Mouse (Mus musculus) hindlimb bud, embryonic 11.5 days (tissue): ENCODE measurements around the gene Isg20l2.

ENCODE experiments used
- DNase-seq: peaks from one replicate; pipeline ENCODE4 v3.0.0-alpha.2; 2012; ENCODE audit warnings: low read depth, low spot score; ENCODE audit errors: extremely low spot score

Gene Isg20l2

GRCm38 (mm10) chr3:87910573-87911141, 19.5 kb upstream of the Isg20l2 start:
- DNase-seq = peak; percentile 53

GRCm38 (mm10) chr3:87913491-87913890, 16.6 kb upstream of the Isg20l2 start:
- DNase-seq = no peak

- DNase-seq = no peak
Observed at GRCm38 (mm10) chr3:87913891-87914290, 16.2 kb upstream of the Isg20l2 start.

GRCm38 (mm10) chr3:87916990-87917389, 13.1 kb upstream of the Isg20l2 start:
- DNase-seq = no peak

- DNase-seq = no peak
Observed at GRCm38 (mm10) chr3:87918551-87918950, 11.6 kb upstream of the Isg20l2 start.

GRCm38 (mm10) chr3:87919336-87920108, 10.6 kb upstream of the Isg20l2 start, which contains the start of gene Mrpl24:
Mrpl24 (plus strand) TSS chr3:87919506.
- peak; percentile 91 for DNase-seq

- DNase-seq = no peak
Observed at GRCm38 (mm10) chr3:87920270-87920943, 9.7 kb upstream of the Isg20l2 start.

GRCm38 (mm10) chr3:87924996-87925395, 5.1 kb upstream of the Isg20l2 start:
- no peak for DNase-seq

- DNase-seq = no peak
Observed at GRCm38 (mm10) chr3:87927452-87927851, 2.7 kb upstream of the Isg20l2 start.

- DNase-seq = no peak
Observed at GRCm38 (mm10) chr3:87929341-87930077, 605 bp upstream of the Isg20l2 start.

- DNase-seq = no peak
Observed at GRCm38 (mm10) chr3:87934026-87934425, 3.9 kb downstream of the Isg20l2 start.

- no peak for DNase-seq
Observed at GRCm38 (mm10) chr3:87934501-87934900, 4.4 kb downstream of the Isg20l2 start.

- DNase-seq = no peak
Observed at GRCm38 (mm10) chr3:87935201-87935600, 5.1 kb downstream of the Isg20l2 start.

GRCm38 (mm10) chr3:87935776-87936175, 5.7 kb downstream of the Isg20l2 start:
- DNase-seq = no peak

- no peak for DNase-seq
Observed at GRCm38 (mm10) chr3:87940611-87941010, 10.5 kb downstream of the Isg20l2 start.

GRCm38 (mm10) chr3:87942471-87942870, 12.4 kb downstream of the Isg20l2 start:
- no peak for DNase-seq

- DNase-seq = no peak
Observed at GRCm38 (mm10) chr3:87943586-87943985, 13.5 kb downstream of the Isg20l2 start.

GRCm38 (mm10) chr3:87944838-87945600, 14.9 kb downstream of the Isg20l2 start:
- no peak for DNase-seq

GRCm38 (mm10) chr3:87945781-87946540, 15.8 kb downstream of the Isg20l2 start:
- DNase-seq = no peak

GRCm38 (mm10) chr3:87946541-87946860, 16.4 kb downstream of the Isg20l2 start:
- DNase-seq = no peak
